Mouse (Mus musculus): ENCODE measurements around the gene Ccz1.

The Ccz1 gene

GRCm38 (mm10) chr5:143993260-143993659, 21.4 kb downstream of the Ccz1 start:
- DNase-seq = no peak

- DNase-seq = no peak
Measured at GRCm38 (mm10) chr5:143992661-143993060, 22.0 kb downstream of the Ccz1 start.

- DNase-seq = no peak
Measured at GRCm38 (mm10) chr5:143990086-143990485, 24.6 kb downstream of the Ccz1 start.

GRCm38 (mm10) chr5:143989046-143989445, 25.6 kb downstream of the Ccz1 start:
- DNase-seq = no peak

GRCm38 (mm10) chr5:143987596-143987995, 27.1 kb downstream of the Ccz1 start:
- peak; percentile 47 to 51 for DNase-seq

- no peak for DNase-seq
Measured at GRCm38 (mm10) chr5:143985381-143985780, 29.3 kb downstream of the Ccz1 start.

- no peak for DNase-seq
Measured at GRCm38 (mm10) chr5:143982361-143982760, 32.3 kb downstream of the Ccz1 start.

- peak; percentile 46 to 64 for DNase-seq
Measured at GRCm38 (mm10) chr5:143980858-143981257, 33.8 kb downstream of the Ccz1 start.

- no peak for DNase-seq
Measured at GRCm38 (mm10) chr5:143976726-143977431, 37.8 kb downstream of the Ccz1 start.

- no peak for DNase-seq
Measured at GRCm38 (mm10) chr5:143976232-143976631, 38.4 kb downstream of the Ccz1 start.

- DNase-seq = no peak
Measured at GRCm38 (mm10) chr5:143975631-143975933, 39.1 kb downstream of the Ccz1 start.

GRCm38 (mm10) chr5:143974931-143975630, 39.6 kb downstream of the Ccz1 start:
- peak; percentile 49 to 81 for DNase-seq

GRCm38 (mm10) chr5:143972628-143973027, 42.0 kb downstream of the Ccz1 start:
- DNase-seq = no peak

GRCm38 (mm10) chr5:143966671-143967070, 48.0 kb downstream of the Ccz1 start:
- no peak for DNase-seq

- no peak for DNase-seq
Measured at GRCm38 (mm10) chr5:143965586-143966345, 48.9 kb downstream of the Ccz1 start.

GRCm38 (mm10) chr5:143961176-143961575, 53.5 kb downstream of the Ccz1 start:
- DNase-seq = no peak

- DNase-seq = no peak
Measured at GRCm38 (mm10) chr5:143959551-143959950, 55.1 kb downstream of the Ccz1 start.

- no peak for DNase-seq
Measured at GRCm38 (mm10) chr5:143957101-143957500, 57.6 kb downstream of the Ccz1 start.

GRCm38 (mm10) chr5:143950016-143950415, 64.7 kb downstream of the Ccz1 start:
- no peak for DNase-seq

GRCm38 (mm10) chr5:143948361-143948760, 66.3 kb downstream of the Ccz1 start:
- DNase-seq = no peak

GRCm38 (mm10) chr5:143943231-143944125, 71.2 kb downstream of the Ccz1 start:
- no peak for DNase-seq

- no peak for DNase-seq
Measured at GRCm38 (mm10) chr5:143941588-143941987, 73.1 kb downstream of the Ccz1 start.

All from kidney, postnatal 36 days (tissue).